ENCODE assay signal across 27 mouse cellular contexts in the genomic region with DNA sequence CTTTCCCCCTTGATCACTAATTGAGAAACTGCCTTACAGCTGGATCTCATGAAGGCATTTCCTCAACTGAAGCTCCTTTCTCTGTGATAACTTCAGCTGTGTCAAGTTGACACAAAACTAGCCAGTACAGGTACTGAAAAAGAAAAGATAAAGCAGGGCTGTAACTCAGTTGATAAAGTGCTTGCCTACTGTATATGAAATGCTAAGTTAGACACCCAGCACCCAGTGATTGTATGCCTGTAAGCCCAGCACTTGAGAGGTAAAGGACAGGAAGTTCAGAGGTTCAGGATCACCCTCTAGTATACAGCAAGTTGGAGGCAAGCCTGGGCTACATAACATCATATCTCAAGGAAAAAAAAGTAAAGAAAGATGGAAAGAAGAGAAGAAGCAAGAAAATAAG.
DNase-seq lines count a peak whose midpoint lies in the region; ATAC-seq and TF ChIP-seq lines count a peak whose summit lies in the region.
"Had no signal": no experiment of that assay in that cellular context is flagged by ENCODE, and none has a peak within 500 bp of the region (broad histone marks: within the 10 kb centered on the region; RNA-seq: fewer than 3 reads in every experiment).

No protein-coding gene starts in this region.

- no peaks in the 10 kb centered on the region for H3K36me3 ChIP-seq in liver, embryonic 11.5 days (ENCODE audit: control insufficient read depth, insufficient read depth, low read length)
- H3K36me3 ChIP-seq in liver, postnatal 0 days (replicated peaks; ENCODE audit: insufficient read depth, low read length) = no peaks in the 10 kb centered on the region
- no peaks in the 10 kb centered on the region for H3K36me3 ChIP-seq in liver, embryonic 13.5 days
- H3K36me3 ChIP-seq in liver, embryonic 15.5 days (replicated peaks) = no peaks in the 10 kb centered on the region
- no peaks in the 10 kb centered on the region for H3K36me3 ChIP-seq in thymus, adult 2 months (ENCODE audit: control insufficient read depth, insufficient read depth, low read length)
- H3K36me3 ChIP-seq: embryonic facial prominence, embryonic 13.5 days; embryonic facial prominence, embryonic 15.5 days; G1E had no signal

- no peak overlapping the region for H3K9ac ChIP-seq in liver, embryonic 11.5 days (ENCODE audit: low read depth, low read length)
- H3K9ac ChIP-seq in liver, postnatal 0 days (replicated peaks) = no peak overlapping the region
- H3K9ac ChIP-seq in liver, embryonic 13.5 days = no peak overlapping the region
- no peak overlapping the region for H3K9ac ChIP-seq in liver, embryonic 15.5 days
- H3K9ac ChIP-seq: embryonic facial prominence, embryonic 13.5 days; embryonic facial prominence, embryonic 15.5 days; forebrain, embryonic 13.5 days had no signal

- H3K9me3 ChIP-seq in liver, embryonic 11.5 days (ENCODE audit: control insufficient read depth, low read length) = no peaks in the 10 kb centered on the region
- no peaks in the 10 kb centered on the region for H3K9me3 ChIP-seq in liver, postnatal 0 days (ENCODE audit: low read length)
- no peaks in the 10 kb centered on the region for H3K9me3 ChIP-seq in liver, embryonic 13.5 days (replicated peaks)
- H3K9me3 ChIP-seq in liver, embryonic 15.5 days (replicated peaks) = no peaks in the 10 kb centered on the region
- H3K9me3 ChIP-seq: embryonic facial prominence, embryonic 13.5 days; embryonic facial prominence, embryonic 15.5 days; forebrain, embryonic 13.5 days; G1E had no signal

- no peaks in the 10 kb centered on the region for H3K27me3 ChIP-seq in liver, embryonic 11.5 days (replicated peaks; ENCODE audit: control insufficient read depth, insufficient read depth, low read length)
- H3K27me3 ChIP-seq in liver, postnatal 0 days (ENCODE audit: insufficient read depth, low read length) = no peaks in the 10 kb centered on the region
- H3K27me3 ChIP-seq in liver, embryonic 13.5 days = no peaks in the 10 kb centered on the region
- H3K27me3 ChIP-seq in liver, embryonic 15.5 days = no peaks in the 10 kb centered on the region
- H3K27me3 ChIP-seq in thymus, adult 2 months (ENCODE audit: control insufficient read depth, insufficient read depth, low read length) = no peaks in the 10 kb centered on the region
- H3K27me3 ChIP-seq: CH12.LX; embryonic facial prominence, embryonic 13.5 days; embryonic facial prominence, embryonic 15.5 days; forebrain, embryonic 13.5 days; Patski had no signal

- DNase-seq in liver, embryonic 11.5 days (ENCODE audit: low spot score) = no peak
- DNase-seq in liver, postnatal 0 days = no peak
- DNase-seq in c-Kit-positive CD71-positive TER-119-positive erythroid progenitor cells, embryonic 14.5 days (ENCODE audit: low spot score) = peak; percentile 26
- DNase-seq in liver, embryonic 13.5 days = no peak
- DNase-seq in heart, postnatal 4 days = no peak
- DNase-seq in thymus, adult 2 months = no peak
- DNase-seq: adrenal gland, adult 8-10 months; adrenal gland, postnatal 14 days; adrenal gland, postnatal 36 days; cerebellum, adult 11 months; cerebellum, adult 18-20 months; cerebellum, adult 8-10 months; cerebellum, adult 9-11 months; cerebellum, postnatal 14 days; cerebellum, postnatal 36 days; embryo, embryonic 11 days had no signal

- no peak for TF ChIP-seq POLR2A in thymus, adult 2 months (IDR thresholded peaks at IDR 0.05; ENCODE audit: control insufficient read depth, extremely low read depth, insufficient read depth, low read length, poor library complexity)

- H3K4me1 ChIP-seq in liver, embryonic 11.5 days (replicated peaks; ENCODE audit: control insufficient read depth, insufficient read depth, low read length) = peaks cover 9% of the 10 kb centered on the region; the same call in 1 of the 2 replicates
- H3K4me1 ChIP-seq in liver, postnatal 0 days (ENCODE audit: insufficient read depth) = no peaks in the 10 kb centered on the region
- H3K4me1 ChIP-seq in liver, embryonic 13.5 days (replicated peaks) = peaks cover 14% of the 10 kb centered on the region
- H3K4me1 ChIP-seq in liver, embryonic 15.5 days (replicated peaks) = peaks cover 6% of the 10 kb centered on the region; the same call in 1 of the 2 replicates
- peaks cover 5% of the 10 kb centered on the region for H3K4me1 ChIP-seq in thymus, adult 2 months (replicated peaks; ENCODE audit: control insufficient read depth, insufficient read depth, low read length)

- no peak overlapping the region for H3K27ac ChIP-seq in liver, embryonic 11.5 days (ENCODE audit: low read depth, low read length)
- no peak overlapping the region for H3K27ac ChIP-seq in liver, postnatal 0 days (ENCODE audit: low read depth)
- no peak overlapping the region for H3K27ac ChIP-seq in liver, embryonic 13.5 days
- H3K27ac ChIP-seq in liver, embryonic 15.5 days (replicated peaks) = no peak overlapping the region
- H3K27ac ChIP-seq in thymus, adult 2 months (ENCODE audit: control insufficient read depth, insufficient read depth, low read length) = no peak overlapping the region
- H3K27ac ChIP-seq: embryonic facial prominence, embryonic 13.5 days; embryonic facial prominence, embryonic 15.5 days; forebrain, embryonic 13.5 days had no signal

- H3K4me3 ChIP-seq in liver, embryonic 11.5 days (ENCODE audit: low read depth, low read length) = no peak overlapping the region
- H3K4me3 ChIP-seq in liver, postnatal 0 days (ENCODE audit: low read depth, low read length) = no peak overlapping the region
- no peak overlapping the region for H3K4me3 ChIP-seq in liver, embryonic 13.5 days (replicated peaks)
- no peak overlapping the region for H3K4me3 ChIP-seq in liver, embryonic 15.5 days (replicated peaks)
- H3K4me3 ChIP-seq in thymus, adult 2 months (ENCODE audit: control insufficient read depth, insufficient read depth, low read length) = no peak overlapping the region
- H3K4me3 ChIP-seq: embryonic facial prominence, embryonic 13.5 days; embryonic facial prominence, embryonic 15.5 days; erythroblast, embryonic 14.5 days; forebrain, embryonic 13.5 days had no signal

- peak; percentile 82 for ATAC-seq in liver, embryonic 11.5 days (replicated peaks; ENCODE audit: low FRiP score)
- no peak for ATAC-seq in liver, postnatal 0 days
- peak; percentile 75 for ATAC-seq in liver, embryonic 13.5 days (ENCODE audit: low read depth)
- 0 out of 2 replicates have a peak, but pooled peaks have one; percentile 28 for ATAC-seq in liver, embryonic 15.5 days (ENCODE audit: insufficient read depth)
- ATAC-seq: activated CD4-positive, CD25-positive, alpha-beta regulatory T cell, adult 4 months; CD4-positive, CD25-positive, alpha-beta regulatory T cell, adult 4 months; forebrain, embryonic 13.5 days; forebrain, embryonic 16.5 days; Patski had no signal

- H3K4me2 ChIP-seq in liver, embryonic 11.5 days = no peak overlapping the region
- H3K4me2 ChIP-seq in liver, postnatal 0 days (ENCODE audit: low read depth, low read length) = no peak overlapping the region
- no peak overlapping the region for H3K4me2 ChIP-seq in liver, embryonic 13.5 days
- no peak overlapping the region for H3K4me2 ChIP-seq in liver, embryonic 15.5 days
- H3K4me2 ChIP-seq: embryonic facial prominence, embryonic 13.5 days; embryonic facial prominence, embryonic 15.5 days; forebrain, embryonic 13.5 days had no signal

- no peak for TF ChIP-seq CTCF in liver, postnatal 0 days (IDR thresholded peaks at IDR 0.05; ENCODE audit: low read depth)
- TF ChIP-seq CTCF in thymus, adult 2 months (IDR thresholded peaks at IDR 0.05; ENCODE audit: borderline replicate concordance, control insufficient read depth, extremely low read depth, insufficient read depth, low read length, poor library complexity) = no peak

- no peak for TF ChIP-seq EP300 in liver, postnatal 0 days (IDR thresholded peaks at IDR 0.05; ENCODE audit: low read depth)
